Mouse (Mus musculus) liver, postnatal 0 days (tissue): ENCODE results near the gene Itm2b.

Experiments
- CTCF ChIP-seq: sonication (generic); IDR thresholded peaks from 2 replicates; pipeline ENCODE4 v1.5.1; 2016; ENCODE audit warnings: antibody characterized with exemption, low read depth
- EP300 ChIP-seq: IDR thresholded peaks from 2 replicates; pipeline ENCODE4 v1.6.1; 2016; ENCODE audit warnings: antibody characterized with exemption, low read depth, mild to moderate bottlenecking

- no peak for TF ChIP-seq CTCF
- TF ChIP-seq EP300 = no peak
Measured at GRCm38 (mm10) chr14:73404016-73404415, 18.9 kb upstream of the Itm2b start.
